Mouse (Mus musculus): Measurements from ENCODE around the gene Cdkn3.

GRCm38 (mm10) chr14:46755851-46756250 is 4.5 kb upstream of the Cdkn3 start:
- TF ChIP-seq CTCF (IDR thresholded peaks at IDR 0.05; ENCODE audit: borderline replicate concordance, control insufficient read depth, extremely low read depth, insufficient read depth, low read length, poor library complexity) (no peak), POLR2A (IDR thresholded peaks at IDR 0.05; ENCODE audit: control insufficient read depth, extremely low read depth, insufficient read depth, low read length, poor library complexity) (no peak)

Data from thymus, adult 2 months (tissue).